Mouse (Mus musculus) erythroblast, adult 5-6 weeks (primary cell): ENCODE data around the gene Scp2. TPM values are rescaled to one million over a fixed set of nuclear protein-coding genes. Genes with fewer than 3 reads are reported as not detected.
"Not testable (repeated sequence)": the region's sequence is repeated elsewhere in the genome, so short reads cannot be mapped to it uniquely, and the experiment has no call there.

Source experiments
- ATAC-seq: replicated peaks from 2 replicates; pipeline ENCODE4 v1.8.0; 2016; ENCODE audit warnings: moderate number of reproducible peaks, mild to moderate bottlenecking, moderate TSS enrichment, inconsistent platforms; ENCODE audit not compliant: poor library complexity, low FRiP score, severe bottlenecking
- total RNA-seq, 2 experiments: library from RNA; stranded (forward) in 1 of 2; stranded (reverse) in 1 of 2; fragments of 150-400 nt in 1 of 2; fragments of 200-764, 138-1000 nt in 1 of 2; gene quantifications; 2 replicates each; pipeline versions ENCODE4 v1.2.3 to v1.2.4; 2015 to 2017; ENCODE audit warnings: low replicate concordance in 2 of 2

Scp2 gene
- total RNA-seq (2015; ENCODE audit: low replicate concordance), result 78.6 and 95.5 TPM in 2 replicates
- 74.2 and 99.8 TPM in 2 replicates for total RNA-seq (2017; ENCODE audit: low replicate concordance)

DNA sequence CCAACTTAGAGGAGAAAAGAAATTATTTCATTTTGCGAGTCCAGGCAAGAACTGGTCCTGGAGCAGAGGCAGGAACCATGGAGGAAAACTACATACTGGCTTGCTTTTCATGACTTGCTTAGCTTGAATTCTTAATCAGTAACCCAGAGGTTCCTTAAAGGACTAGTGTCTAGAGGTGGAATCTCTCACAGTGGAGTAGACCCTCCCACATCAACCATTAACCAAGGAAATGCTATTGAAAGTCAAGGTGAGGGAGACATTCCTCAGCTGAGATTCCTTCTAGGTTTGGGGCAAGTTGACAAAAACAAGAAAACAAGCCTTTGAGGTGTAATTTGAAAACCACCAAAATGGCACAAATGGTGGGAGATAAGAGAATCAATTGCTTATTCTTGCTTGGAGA, at the start of gene Scp2:
Gene Scp2, minus strand, starts transcription at position 119 of the 400 bp plus-strand sequence.
- no peak for ATAC-seq

DNA sequence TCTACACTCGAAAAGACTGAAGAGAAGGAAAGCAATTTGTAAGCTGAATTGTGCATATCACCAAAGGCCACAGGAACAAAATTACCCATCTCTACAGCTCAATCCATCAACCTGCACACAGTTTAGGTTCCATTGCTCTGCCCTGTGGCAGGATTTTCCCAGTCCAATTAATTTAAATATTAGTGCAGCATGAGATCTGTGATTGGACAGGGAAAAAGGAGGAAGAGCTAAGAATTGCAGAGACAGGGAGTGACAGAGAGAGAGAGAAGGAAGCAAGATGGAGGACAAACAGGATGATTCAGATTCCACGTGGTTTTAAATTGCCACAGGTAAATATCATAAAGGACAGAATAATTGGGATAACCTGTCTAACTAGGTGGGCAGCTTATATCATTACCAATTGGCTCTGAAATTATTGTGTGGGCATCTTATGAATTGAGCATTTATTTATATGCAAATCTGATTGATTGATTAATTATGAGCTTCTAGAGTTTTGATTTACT, 48.1 kb upstream of the Scp2 start:
- no peak for ATAC-seq

DNA sequence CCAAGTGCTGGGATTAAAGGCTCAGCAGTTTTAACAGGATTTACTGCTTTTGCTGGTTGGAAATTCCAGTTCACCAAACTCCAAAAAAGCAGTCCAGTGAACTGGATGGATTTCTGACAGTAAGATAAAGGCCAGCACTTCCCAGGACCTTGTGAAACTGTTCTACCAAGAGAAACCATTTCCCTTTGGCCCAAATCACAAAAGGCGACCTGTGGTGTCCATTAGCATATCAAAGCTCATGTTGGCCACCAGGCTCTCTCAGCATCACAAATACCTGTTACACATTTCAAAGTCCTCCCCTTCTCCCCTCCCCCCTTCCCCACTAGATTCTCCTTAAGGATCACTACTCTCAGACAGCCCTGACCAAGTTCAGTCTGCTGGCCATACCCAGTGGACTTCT, 37.5 kb upstream of the Scp2 start:
- no peak for ATAC-seq

DNA sequence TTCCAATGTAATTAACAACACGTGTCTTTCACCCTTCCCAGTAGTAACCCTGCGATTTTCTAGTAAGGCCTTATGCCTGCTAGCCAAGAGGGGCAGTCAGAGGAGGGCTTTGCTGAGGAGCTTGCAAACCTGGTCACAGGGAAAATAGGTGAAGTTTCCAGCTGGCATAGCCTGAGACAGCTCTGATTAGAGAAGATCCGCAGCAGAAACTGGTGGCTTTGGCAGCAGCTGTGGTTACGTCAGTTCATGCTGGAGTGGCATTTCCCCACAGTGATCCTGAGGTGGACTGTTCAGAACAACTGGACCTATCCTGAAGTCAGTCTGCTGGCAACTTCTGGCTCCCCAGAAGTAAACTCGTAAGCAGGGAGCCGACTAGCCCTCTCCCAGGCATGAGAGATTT, 23.3 kb upstream of the Scp2 start:
- no peak for ATAC-seq

GRCm38 (mm10) chr4:108166874-108167273, 22.1 kb upstream of the Scp2 start:
- no peak for ATAC-seq

DNA sequence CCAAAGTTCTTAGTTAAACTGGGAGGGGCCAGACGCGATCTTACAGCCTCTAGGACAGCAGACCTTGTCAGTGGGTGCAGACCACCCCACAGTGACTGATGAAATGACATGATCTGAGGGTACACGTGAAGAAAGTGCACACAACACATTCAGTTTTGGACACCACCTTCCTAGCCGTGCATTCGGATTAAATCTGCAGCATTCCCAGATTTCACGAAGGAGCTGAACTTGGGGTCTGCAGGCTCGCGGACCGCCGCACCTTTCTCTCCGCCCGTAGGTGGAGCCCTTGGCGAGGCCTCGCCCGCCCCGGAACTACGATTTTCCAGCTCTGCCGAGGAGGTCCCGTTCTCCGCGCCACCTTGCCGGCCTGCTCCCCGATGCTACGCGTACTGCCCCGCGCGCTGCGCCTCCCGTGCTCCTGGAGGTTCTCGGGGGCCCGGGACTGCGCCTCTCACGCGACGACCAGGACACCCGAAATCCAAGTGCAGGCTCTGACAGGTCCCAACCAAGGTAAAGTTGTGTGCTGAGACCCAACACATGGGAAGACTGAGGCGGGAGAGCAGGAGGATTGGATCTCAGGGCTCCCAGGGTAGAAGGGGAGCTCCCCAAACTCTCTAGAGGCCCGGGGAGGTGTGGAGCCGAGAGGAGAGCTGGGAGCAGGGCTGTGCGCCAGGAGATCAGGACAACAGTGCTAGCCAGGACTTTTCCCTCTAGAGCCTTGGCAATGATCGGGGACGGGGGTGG, 20.5 kb upstream of the Scp2 start, which contains the start of gene Echdc2:
Gene Echdc2, plus strand, starts transcription at position 286 of the 744 bp plus-strand sequence.
- ATAC-seq, result no peak

DNA sequence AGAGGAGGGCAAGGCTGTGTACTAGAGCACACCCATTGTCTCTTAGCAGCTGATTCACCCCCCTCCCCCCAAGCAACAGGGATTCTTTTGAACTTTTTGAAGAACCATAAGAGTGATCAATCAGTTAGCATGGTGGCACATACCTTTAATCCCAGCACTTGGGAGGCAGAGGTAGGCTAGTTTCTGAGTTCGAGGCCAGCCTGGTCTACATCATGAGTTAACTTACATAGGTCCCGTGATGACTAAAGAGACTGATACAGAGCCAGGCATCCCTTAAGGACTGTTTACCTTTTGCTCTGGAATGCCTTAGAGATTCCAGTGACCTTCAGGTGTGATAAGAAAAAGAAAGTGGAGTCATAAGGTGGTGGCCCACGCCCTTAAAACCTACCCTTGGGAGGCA, 18.5 kb upstream of the Scp2 start:
- no peak for ATAC-seq

DNA sequence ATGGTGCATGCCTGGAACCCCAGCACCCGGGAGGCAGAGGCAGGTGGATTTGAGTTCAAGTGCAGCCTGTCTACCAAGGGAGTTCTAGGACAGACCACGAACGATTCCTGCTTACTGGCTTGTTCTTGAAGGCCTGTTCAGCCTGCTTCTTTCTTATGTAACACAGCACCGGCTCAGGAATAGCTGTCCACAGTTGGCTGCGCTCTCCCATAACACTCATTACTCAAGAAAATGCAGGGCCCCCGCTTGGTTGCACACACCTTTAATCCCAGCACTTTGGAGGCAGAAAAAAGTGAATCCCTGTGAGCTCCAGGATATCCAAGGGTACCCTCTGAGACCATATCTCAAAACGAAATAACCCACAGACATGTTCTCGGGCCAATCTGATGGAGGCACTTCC, 17.1 kb upstream of the Scp2 start:
- no peak for ATAC-seq

- ATAC-seq, result not testable (repeated sequence)
Measured at GRCm38 (mm10) chr4:108155141-108155540, 10.3 kb upstream of the Scp2 start.

DNA sequence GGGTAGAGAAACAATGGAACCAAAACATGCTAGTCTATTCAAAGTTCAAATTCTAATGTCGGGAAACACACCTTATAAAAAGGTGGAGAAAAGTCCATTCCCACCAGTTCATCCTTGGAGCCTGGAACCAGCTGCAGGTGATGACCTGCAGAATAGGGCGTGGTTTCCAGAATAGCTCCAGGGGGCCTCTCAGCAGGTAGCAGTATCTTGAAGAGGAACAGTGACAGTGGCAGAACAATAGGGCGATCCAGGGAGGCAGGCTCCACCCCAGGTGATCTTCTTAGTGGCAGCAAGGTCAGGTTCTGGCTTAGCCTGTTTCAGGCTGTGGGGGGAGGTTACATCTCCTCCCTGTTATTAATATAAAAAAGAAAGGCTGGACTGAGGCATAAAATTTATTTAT, 756 bp upstream of the Scp2 start:
- ATAC-seq, result not testable (repeated sequence)

GRCm38 (mm10) chr4:108143778-108144177, 1.0 kb downstream of the Scp2 start:
- no peak for ATAC-seq

DNA sequence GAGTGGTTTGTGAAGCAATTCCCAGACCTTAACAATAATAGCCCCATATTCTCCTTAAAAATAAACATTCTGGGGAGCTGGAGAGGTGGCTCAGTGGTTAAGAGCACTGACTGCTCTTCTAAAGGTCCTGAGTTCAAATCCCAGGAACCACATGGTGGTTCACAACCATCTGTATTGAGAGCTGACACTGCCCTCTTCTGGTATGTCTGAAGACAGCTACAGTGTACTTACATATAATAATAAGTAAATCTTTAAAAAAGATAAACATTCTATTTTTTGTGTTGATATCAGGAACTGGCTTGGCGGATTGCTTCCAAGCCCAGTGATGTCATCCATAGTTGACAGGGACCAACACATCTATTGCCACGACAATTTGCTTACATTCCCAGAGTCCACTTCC, 1.6 kb downstream of the Scp2 start:
- ATAC-seq, result not testable (repeated sequence)

GRCm38 (mm10) chr4:108136938-108137337, 7.9 kb downstream of the Scp2 start:
- no peak for ATAC-seq

GRCm38 (mm10) chr4:108130452-108130851, 14.3 kb downstream of the Scp2 start:
- no peak for ATAC-seq

- ATAC-seq, result no peak
Measured at GRCm38 (mm10) chr4:108128339-108128738, 16.5 kb downstream of the Scp2 start.

DNA sequence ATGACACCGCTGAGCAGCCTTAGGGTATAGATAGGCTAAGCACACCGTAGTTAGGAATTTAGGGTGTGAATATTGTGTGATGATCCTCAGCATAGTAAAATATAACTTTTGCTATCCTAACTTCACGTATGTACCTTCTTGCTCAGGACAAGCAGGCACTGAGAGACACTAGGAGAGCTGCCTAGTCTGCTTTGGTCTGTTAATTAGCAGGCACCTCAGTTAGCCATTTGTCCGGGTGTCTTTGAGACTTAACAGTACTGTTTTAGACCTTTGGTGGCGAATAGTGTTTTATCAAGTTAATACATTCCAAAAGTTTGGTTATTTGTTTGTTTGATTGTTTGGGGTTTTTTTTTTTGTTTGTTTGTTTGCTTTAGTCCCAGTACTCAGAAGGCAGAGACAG, 17.3 kb downstream of the Scp2 start:
- ATAC-seq, result no peak

- ATAC-seq, result no peak
Measured at GRCm38 (mm10) chr4:108126260-108126659, 18.5 kb downstream of the Scp2 start.

DNA sequence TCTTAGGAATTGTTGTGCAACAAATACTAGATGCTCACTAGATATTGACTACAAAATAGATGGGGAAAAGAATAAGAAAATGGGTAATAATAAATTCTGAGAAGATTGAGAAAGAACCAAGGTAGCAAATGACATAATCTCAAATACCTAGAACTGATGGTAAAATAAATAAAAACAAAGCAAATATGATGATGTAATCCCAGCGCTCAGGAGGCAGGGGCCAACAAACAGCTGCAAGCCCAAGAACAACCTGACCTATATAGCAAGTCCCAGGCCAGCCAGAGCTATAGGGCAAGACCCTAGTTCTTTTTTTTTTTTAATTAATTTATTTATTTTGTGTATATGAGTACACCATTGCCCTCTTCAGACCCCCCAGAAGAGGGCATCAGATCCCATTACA, 20.7 kb downstream of the Scp2 start:
- ATAC-seq, result no peak

- peak; percentile 96 for ATAC-seq
Measured at GRCm38 (mm10) chr4:108117924-108118876, 26.6 kb downstream of the Scp2 start.

- ATAC-seq, result no peak
Measured at GRCm38 (mm10) chr4:108117488-108117887, 27.3 kb downstream of the Scp2 start.
